Mouse (Mus musculus): Measurements from ENCODE around the gene Gga3. TPM values are rescaled to one million over a fixed set of nuclear protein-coding genes. Genes with fewer than 3 reads are reported as not detected.

Gga3 gene
- polyA plus RNA-seq, 1 experiment from 2014 or later, result 28.1 TPM

DNA sequence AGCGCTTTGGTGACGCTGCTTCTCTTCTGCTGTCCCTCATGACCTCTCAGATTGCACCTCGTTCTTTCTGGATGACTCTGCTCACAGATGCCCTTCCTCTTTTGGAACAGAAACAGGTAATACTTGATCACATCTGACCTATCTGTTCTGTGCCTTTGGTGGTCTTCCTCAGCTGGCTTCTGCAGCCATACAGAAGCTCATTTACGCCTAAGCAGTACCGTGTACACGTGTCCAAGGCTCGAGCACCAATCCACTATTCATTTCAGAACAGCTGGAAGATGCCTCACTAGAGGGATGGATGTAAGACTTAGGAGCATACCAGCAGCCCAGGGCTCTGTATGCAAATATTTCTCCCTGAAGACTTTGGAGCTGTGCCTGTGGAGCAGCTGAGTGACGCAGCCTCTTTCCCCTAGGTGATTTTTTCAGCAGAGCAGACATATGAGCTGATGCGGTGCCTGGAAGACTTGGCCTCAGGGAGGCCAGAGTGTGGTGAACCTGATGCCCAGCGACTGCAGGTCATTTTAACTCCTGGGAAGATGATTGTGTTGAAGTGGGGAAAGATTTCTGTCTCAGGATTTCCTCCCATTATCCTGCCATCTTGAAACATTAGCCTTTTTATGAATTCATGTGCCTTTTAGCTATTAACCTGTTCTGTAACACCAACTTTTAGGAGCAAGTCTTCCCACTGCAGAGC, 20.8 kb downstream of the Gga3 start:
- H3K27ac ChIP-seq (replicated peaks), result no peak overlapping the region
- no peaks in the 10 kb centered on the region for H3K27me3 ChIP-seq
- peaks cover 86% of the 10 kb centered on the region for H3K36me3 ChIP-seq
- H3K9me3 ChIP-seq, result no peaks in the 10 kb centered on the region
- H3K4me1 ChIP-seq, result no peaks in the 10 kb centered on the region
- whole genome bisulfite sequencing, result 86% methylated on average over 10 of the region's 10 CpGs
- H3K9ac ChIP-seq (replicated peaks), result no peak overlapping the region
- H3K4me2 ChIP-seq (replicated peaks), result no peak overlapping the region
- ATAC-seq (replicated peaks), result no peak
- no peak overlapping the region for H3K4me3 ChIP-seq

DNA sequence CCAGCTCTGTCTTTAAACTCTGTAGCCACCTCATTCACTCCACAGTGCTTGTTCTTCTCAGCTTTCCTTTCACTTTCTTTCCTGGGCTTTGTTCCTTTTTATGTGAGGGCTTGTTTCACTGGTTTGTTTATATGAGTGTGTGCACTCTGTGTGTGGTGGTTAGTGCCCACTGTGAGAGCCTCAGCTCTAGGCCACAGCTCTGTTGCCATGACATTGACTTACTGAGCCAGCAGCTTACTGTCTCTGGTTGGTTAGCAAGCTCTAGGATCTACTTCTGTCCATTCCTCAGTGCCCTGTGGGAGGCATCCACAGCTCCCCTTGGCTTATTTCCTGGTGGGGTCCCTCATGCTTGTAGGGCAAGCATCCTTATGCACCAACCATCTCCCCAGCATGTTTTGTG, 24.8 kb downstream of the Gga3 start:
- Histone ChIP-seq H3K9me3 (no peaks in the 10 kb centered on the region), H3K27me3 (no peaks in the 10 kb centered on the region), H3K9ac (replicated peaks) (no peak overlapping the region), H3K36me3 (peaks cover 55% of the 10 kb centered on the region), H3K4me1 (no peaks in the 10 kb centered on the region), H3K27ac (replicated peaks) (no peak overlapping the region), H3K4me2 (replicated peaks) (no peak overlapping the region), H3K4me3 (no peak overlapping the region)
- no peak for ATAC-seq (replicated peaks)

DNA sequence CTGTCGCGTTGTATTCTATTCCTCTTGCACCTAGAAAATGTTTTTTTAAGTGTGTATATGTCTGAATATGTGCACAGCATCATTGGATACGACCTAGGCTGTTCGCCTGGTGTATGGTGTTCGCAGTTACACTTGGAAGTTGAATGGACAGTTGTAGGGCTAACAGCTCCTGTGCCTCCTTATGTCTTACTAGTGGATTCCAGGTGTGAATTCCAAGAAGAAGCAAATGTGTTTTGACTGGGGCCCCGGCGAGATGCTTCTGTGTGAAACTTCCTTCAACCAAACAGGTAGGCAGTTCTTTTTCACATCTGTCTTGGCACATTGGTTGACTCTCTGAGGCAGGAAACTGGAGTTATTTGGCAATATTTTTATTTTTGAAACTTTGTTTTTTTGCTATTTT, 38.9 kb downstream of the Gga3 start:
- peak overlapping the region; percentile 85 for H3K9ac ChIP-seq (replicated peaks)
- H3K4me2 ChIP-seq (replicated peaks), result peak overlapping the region; percentile 87
- ATAC-seq (replicated peaks), result no peak
- H3K4me1 ChIP-seq, result peaks cover 19% of the 10 kb centered on the region
- H3K4me3 ChIP-seq, result peak overlapping the region; percentile 90
- no peaks in the 10 kb centered on the region for H3K9me3 ChIP-seq
- no peak overlapping the region for H3K27ac ChIP-seq (replicated peaks)
- H3K27me3 ChIP-seq, result no peaks in the 10 kb centered on the region
- peaks cover 32% of the 10 kb centered on the region for H3K36me3 ChIP-seq
- WGBS, result 18% methylated on average over 7 of the region's 7 CpGs

DNA sequence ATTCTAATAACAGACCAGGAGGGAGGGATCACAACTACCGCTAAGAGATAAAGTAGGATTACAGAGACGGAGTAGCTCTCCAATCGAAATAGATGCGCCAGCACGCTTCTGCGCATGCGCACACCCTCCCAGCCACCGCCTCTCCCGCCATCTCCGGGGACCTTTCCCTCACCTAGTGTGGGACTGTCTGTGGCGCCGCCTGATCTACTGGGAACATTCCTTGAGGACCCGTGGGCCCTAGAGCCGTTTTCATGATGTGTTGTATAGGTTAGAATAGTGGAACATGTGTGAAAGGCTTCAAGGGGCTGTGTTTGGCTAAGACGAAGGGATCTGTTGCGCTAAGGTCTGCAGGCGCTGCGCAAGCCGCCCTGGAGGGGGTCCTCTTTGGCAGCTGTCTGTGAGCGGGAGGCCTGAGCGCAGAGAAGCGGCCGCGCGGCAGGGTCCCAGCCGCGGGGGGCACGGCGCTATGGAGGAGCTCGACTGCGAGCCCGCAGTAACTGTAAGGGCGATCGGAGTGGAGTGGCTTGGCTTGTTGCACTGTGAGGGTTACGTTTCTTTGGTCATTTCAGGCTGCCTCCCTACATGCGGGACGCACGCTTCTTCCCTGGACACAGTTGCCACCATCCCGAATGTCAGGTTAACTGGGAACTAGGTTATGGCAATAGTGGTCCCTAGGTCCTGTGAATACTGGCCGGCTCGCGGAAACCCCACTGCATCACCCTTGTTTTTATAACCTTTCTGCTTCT, 39.6 kb downstream of the Gga3 start, which contains the start of gene Nup85:
TSS of gene Nup85 (plus strand) at position 371 of the 746 bp plus-strand sequence.
- peak within 1 kb of the TSS; percentile 88 for H3K27ac ChIP-seq (replicated peaks)
- peaks cover 25% of the 10 kb centered on the region for H3K36me3 ChIP-seq
- peak within 1 kb of the TSS; percentile 90 for H3K4me3 ChIP-seq
- H3K4me2 ChIP-seq (replicated peaks), result peak within 1 kb of the TSS; percentile 87
- WGBS, result under 1% methylated on average over 42 of the region's 42 CpGs
- no peaks in the 10 kb centered on the region for H3K9me3 ChIP-seq
- peak within 1 kb of the TSS; percentile 85 for H3K9ac ChIP-seq (replicated peaks)
- H3K4me1 ChIP-seq, result peaks cover 19% of the 10 kb centered on the region
- no peaks in the 10 kb centered on the region for H3K27me3 ChIP-seq
- peak; percentile 93 for ATAC-seq (replicated peaks)

DNA sequence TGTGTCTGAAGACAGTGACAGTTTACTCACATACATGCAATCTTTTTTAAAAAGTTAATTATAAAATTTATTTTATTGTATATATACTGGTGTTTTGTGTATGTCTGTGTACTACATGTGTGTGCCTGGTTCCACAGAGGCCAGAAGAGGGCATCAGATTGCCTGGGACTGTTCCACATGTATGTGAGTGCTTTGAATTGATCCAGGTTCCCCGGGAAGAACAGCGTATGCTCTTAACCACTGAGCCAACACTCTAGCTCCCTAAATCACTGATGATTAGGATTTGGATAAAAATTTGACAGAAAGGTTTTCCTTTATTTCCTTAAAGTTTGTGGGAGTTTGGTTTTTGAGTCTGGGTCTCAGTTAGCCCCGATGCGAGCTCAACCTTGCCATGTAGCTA, 40.4 kb downstream of the Gga3 start:
- Histone ChIP-seq H3K27me3 (no peaks in the 10 kb centered on the region), H3K4me2 (replicated peaks) (peak overlapping the region; percentile 87), H3K4me3 (peak overlapping the region; percentile 90), H3K36me3 (peaks cover 17% of the 10 kb centered on the region), H3K9me3 (no peaks in the 10 kb centered on the region), H3K4me1 (peaks cover 19% of the 10 kb centered on the region), H3K27ac (replicated peaks) (peak overlapping the region; percentile 88), H3K9ac (replicated peaks) (peak overlapping the region; percentile 85)
- no peak for ATAC-seq (replicated peaks)
- WGBS, result 40% methylated on average over 4 of the region's 4 CpGs

DNA sequence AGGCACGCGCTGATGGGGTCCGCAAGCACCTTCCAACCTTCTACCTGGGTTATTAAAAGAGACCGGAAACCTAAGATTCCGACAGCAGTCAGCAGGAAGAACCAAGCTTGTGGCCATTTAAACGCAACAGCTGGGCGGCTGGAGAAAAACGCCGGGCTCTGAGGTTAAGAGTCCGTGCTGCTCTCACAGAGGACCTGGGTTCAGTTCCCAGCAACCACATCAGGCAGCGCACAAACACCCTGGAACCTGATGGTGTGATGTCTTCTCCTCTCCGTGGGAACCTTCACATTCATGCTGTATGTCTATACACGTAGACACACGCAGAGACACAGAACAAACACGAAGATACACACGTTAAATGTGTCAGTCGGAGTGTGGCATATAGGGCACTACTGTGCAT, 48.1 kb downstream of the Gga3 start:
- H3K27me3 ChIP-seq, result no peaks in the 10 kb centered on the region
- H3K9me3 ChIP-seq, result no peaks in the 10 kb centered on the region
- no peak overlapping the region for H3K4me2 ChIP-seq (replicated peaks)
- H3K27ac ChIP-seq (replicated peaks), result no peak overlapping the region
- no peaks in the 10 kb centered on the region for H3K4me1 ChIP-seq
- H3K4me3 ChIP-seq, result no peak overlapping the region
- no peak for ATAC-seq (replicated peaks)
- 80% methylated on average over 17 of the region's 17 CpGs for WGBS
- H3K36me3 ChIP-seq, result no peaks in the 10 kb centered on the region
- no peak overlapping the region for H3K9ac ChIP-seq (replicated peaks)

DNA sequence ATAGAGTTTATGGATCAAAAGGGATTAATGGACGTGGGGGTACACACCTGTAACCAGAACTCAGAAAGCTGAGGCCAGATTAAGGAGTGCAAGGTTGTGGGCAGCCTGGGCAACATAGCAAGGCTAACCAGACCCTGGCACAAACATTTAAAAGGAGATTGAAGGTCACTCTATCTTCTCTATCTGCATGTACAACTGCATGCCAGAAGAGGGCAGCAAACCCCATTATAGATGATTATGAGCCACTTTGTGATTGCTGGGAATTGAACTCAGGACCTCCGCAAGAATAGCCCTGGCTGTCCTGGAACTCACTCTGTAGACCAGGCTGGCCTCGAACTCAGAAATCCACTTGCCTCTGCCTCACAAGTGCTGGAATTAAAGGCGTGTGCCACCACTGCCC, 51.1 kb downstream of the Gga3 start:
- Histone ChIP-seq H3K4me3 (no peak overlapping the region), H3K36me3 (no peaks in the 10 kb centered on the region), H3K27me3 (no peaks in the 10 kb centered on the region), H3K9me3 (no peaks in the 10 kb centered on the region), H3K27ac (replicated peaks) (no peak overlapping the region), H3K4me1 (no peaks in the 10 kb centered on the region), H3K9ac (replicated peaks) (no peak overlapping the region), H3K4me2 (replicated peaks) (no peak overlapping the region)
- WGBS, result 54% methylated on average over 4 of the region's 4 CpGs
- no peak for ATAC-seq (replicated peaks)

DNA sequence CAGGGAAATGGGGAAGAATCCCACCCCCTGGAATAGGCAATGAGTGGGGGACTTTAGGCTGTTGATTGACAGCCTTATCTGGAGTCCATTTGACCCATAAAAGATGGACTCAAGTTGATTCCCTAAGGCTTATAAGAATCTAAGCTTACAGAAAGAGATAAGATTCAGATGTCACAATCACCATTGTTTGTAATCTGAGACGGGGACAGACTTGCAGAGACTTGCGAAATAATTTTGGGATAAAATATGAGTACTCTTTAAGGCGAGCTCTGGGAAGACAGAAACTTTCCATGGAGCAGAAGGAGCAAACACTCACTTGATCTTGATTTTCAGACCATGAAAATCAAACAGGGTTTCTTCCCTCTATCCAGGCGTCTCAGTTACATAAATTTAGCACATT, 60.3 kb downstream of the Gga3 start:
- Histone ChIP-seq H3K27me3 (no peaks in the 10 kb centered on the region), H3K4me1 (no peaks in the 10 kb centered on the region), H3K36me3 (no peaks in the 10 kb centered on the region), H3K9me3 (no peaks in the 10 kb centered on the region), H3K27ac (replicated peaks) (no peak overlapping the region), H3K4me2 (replicated peaks) (no peak overlapping the region), H3K4me3 (no peak overlapping the region), H3K9ac (replicated peaks) (no peak overlapping the region)
- no peak for ATAC-seq (replicated peaks)
- WGBS, result 85% methylated on average over 4 of the region's 4 CpGs

DNA sequence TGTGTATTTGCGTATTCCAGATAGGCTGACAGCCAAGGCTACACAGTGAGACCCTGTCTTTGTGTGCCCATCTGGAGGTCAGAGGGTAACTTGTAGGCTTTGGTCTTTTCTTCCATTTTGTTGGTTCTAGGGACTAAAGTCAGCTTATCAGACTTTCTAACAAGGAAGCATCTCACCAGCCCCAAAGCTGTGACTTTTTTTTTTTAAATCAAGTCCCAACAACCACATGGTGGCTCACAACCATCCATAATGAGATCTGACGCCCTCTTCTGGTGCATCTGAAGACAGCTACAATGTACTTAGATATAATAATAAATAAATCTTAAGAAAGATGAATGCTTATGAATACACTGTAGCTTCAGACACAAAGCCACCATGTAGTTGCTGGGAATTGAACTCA, 65.8 kb downstream of the Gga3 start:
- no peak overlapping the region for H3K4me2 ChIP-seq (replicated peaks)
- no peak overlapping the region for H3K4me3 ChIP-seq
- H3K27ac ChIP-seq (replicated peaks), result no peak overlapping the region
- ATAC-seq (replicated peaks), result no peak
- 63% methylated on average over 2 of the region's 2 CpGs for WGBS
- H3K4me1 ChIP-seq, result peaks cover 28% of the 10 kb centered on the region
- H3K9me3 ChIP-seq, result no peaks in the 10 kb centered on the region
- no peak overlapping the region for H3K9ac ChIP-seq (replicated peaks)
- no peaks in the 10 kb centered on the region for H3K27me3 ChIP-seq
- peaks cover 12% of the 10 kb centered on the region for H3K36me3 ChIP-seq

DNA sequence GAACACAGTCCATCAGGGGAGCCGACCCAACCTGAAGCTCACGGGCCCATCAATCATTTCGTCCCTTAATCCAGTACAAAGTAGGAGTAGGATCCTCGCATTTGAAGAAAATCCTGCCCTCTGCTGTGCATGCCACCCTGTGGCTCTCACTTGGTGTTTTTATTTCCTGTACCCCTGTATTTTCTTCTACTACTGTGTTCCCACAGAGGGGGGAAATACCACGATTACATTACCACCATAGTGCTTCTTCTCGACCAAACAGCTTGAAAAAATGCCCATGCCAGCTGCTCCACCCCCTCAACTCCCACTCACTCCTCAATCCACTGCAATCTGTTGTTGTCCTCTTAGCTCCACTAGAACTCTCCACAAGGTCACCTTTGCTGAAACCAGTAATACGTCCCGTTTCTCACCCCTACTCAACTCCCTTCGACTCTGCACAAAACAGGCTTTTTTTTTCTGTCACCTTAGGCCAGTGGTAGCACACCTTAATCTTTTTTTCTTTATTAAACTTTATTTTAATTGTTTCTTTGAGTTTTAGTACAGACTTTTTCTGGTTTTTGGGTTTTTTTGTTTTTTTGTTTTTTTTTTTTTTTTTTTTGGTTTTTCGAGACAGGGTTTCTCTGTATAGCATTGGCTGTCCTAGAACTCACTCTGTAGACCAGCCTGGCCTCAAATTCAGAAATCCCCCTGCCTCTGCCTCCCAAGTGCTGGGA, 66.8 kb downstream of the Gga3 start:
- Histone ChIP-seq H3K4me3 (peak overlapping the region; percentile 59), H3K9me3 (no peaks in the 10 kb centered on the region), H3K4me2 (replicated peaks) (peak overlapping the region; percentile 56), H3K27me3 (no peaks in the 10 kb centered on the region), H3K36me3 (peaks cover 22% of the 10 kb centered on the region), H3K4me1 (peaks cover 35% of the 10 kb centered on the region), H3K27ac (replicated peaks) (peak overlapping the region; percentile 100), H3K9ac (replicated peaks) (no peak overlapping the region)
- 82% methylated on average over 10 of the region's 10 CpGs for WGBS
- ATAC-seq (replicated peaks), result peak; percentile 1; the same call in 1 of the 2 replicates

DNA sequence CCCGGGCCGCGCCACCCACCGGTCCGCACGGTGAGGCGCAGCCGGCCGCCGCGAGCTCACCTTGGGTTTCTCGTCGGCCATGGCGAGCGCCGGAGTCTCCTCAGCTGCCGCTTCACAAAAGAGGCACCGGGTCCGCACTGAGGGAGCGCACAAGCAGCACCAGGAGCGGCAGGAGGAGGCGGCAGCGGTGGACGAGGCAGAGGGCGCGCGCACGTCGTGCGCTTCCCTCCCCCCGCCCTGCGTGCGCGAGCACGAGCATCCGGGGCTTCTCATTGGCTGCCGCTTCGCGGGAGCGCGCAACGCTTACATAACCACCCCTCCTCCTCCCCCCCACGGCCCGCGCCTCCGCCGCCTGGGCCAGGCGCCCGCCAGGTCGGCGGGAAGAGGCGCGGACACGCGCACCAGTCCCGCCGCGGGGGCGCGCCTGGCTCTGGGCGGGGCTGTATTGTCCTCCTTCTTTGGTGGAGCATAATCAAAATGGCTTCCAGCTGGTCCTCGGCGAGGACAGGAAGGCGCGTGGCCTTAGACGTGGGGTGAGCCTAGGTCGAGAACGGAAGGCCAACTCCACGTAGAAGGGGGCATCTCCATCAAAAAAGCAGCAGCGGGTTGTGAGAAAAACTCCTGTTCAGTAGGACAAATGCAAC, 67.7 kb downstream of the Gga3 start, which contains the start of gene Sumo2:
TSS of gene Sumo2 (minus strand) at position 239 of the 644 bp plus-strand sequence.
- 1% methylated on average over 70 of the region's 70 CpGs for WGBS

More for the DNA sequence above, 67.7 kb downstream of the Gga3 start, which contains the start of gene Sumo2:
- Histone ChIP-seq H3K9ac (replicated peaks) (peak within 1 kb of the TSS; percentile 82), H3K36me3 (peaks cover 31% of the 10 kb centered on the region), H3K9me3 (no peaks in the 10 kb centered on the region), H3K4me3 (peak within 1 kb of the TSS; percentile 59), H3K27ac (replicated peaks) (peak within 1 kb of the TSS; percentile 100), H3K4me2 (replicated peaks) (peak within 1 kb of the TSS; percentile 56), H3K27me3 (no peaks in the 10 kb centered on the region), H3K4me1 (peaks cover 36% of the 10 kb centered on the region)
- ATAC-seq (replicated peaks), result peak; percentile 92
